In genomic region chr13:63726035-63726434, GRCm38 (mm10) we compare ENCODE assay signal across 12 mouse cellular contexts.
DNase-seq lines count a peak whose midpoint lies in the region; ATAC-seq and TF ChIP-seq lines count a peak whose summit lies in the region.
"Had no signal": no experiment of that assay in that cellular context is flagged by ENCODE, and none has a peak within 500 bp of the region (broad histone marks: within the 10 kb centered on the region; RNA-seq: fewer than 3 reads in every experiment).

No protein-coding gene starts in this region.

- no peak for DNase-seq in forebrain, embryonic 11.5 days (ENCODE audit: low spot score)
- peak; percentile 84 for DNase-seq in lung, embryonic 14.5 days
- no peak for DNase-seq in lung, adult 2 months
- DNase-seq in mesoderm, embryonic 11.5 days (ENCODE audit: low read depth, low spot score): peak; percentile 56
- DNase-seq in natural killer cell, adult 2 months (ENCODE audit: low spot score in 2 of 2): no peak
- DNase-seq in layer of hippocampus, adult 2 months (ENCODE audit: low spot score in 2 of 2): no peak
- DNase-seq: adrenal gland, adult 8-10 months; cerebellum, adult 11-12 months; heart, adult 2 months had no signal

- H3K4me3 ChIP-seq in forebrain, embryonic 11.5 days (ENCODE audit: low read depth, low read length): no peak overlapping the region
- H3K4me3 ChIP-seq in forebrain, embryonic 16.5 days (replicated peaks; ENCODE audit: low read length): no peak overlapping the region
- no peak overlapping the region for H3K4me3 ChIP-seq in lung, embryonic 14.5 days (ENCODE audit: low read depth, low read length)
- no peak overlapping the region for H3K4me3 ChIP-seq in lung, adult 2 months (replicated peaks; ENCODE audit: extremely low read depth, low read depth, low read length)
- H3K4me3 ChIP-seq in embryonic facial prominence, embryonic 15.5 days (replicated peaks): no peak overlapping the region
- no peak overlapping the region for H3K4me3 ChIP-seq in layer of hippocampus, adult 2 months
- H3K4me3 ChIP-seq: heart, adult 2 months; liver, embryonic 15.5 days had no signal

- H3K27ac ChIP-seq in forebrain, embryonic 11.5 days (ENCODE audit: low read depth, low read length): no peak overlapping the region
- no peak overlapping the region for H3K27ac ChIP-seq in forebrain, embryonic 16.5 days (ENCODE audit: low read length)
- peak overlapping the region; percentile 90 for H3K27ac ChIP-seq in lung, embryonic 14.5 days (ENCODE audit: low read depth)
- peak overlapping the region; percentile 34; the same call in 1 of the 2 replicates for H3K27ac ChIP-seq in embryonic facial prominence, embryonic 15.5 days (replicated peaks)
- no peak overlapping the region for H3K27ac ChIP-seq in layer of hippocampus, adult 2 months
- H3K27ac ChIP-seq: heart, adult 2 months; liver, embryonic 15.5 days had no signal

- no peaks in the 10 kb centered on the region for H3K36me3 ChIP-seq in forebrain, embryonic 11.5 days (ENCODE audit: control insufficient read depth, insufficient read depth, low read length)
- no peaks in the 10 kb centered on the region for H3K36me3 ChIP-seq in forebrain, embryonic 16.5 days (ENCODE audit: control insufficient read depth, insufficient read depth)
- H3K36me3 ChIP-seq in lung, embryonic 14.5 days (ENCODE audit: insufficient read depth): no peaks in the 10 kb centered on the region
- no peaks in the 10 kb centered on the region for H3K36me3 ChIP-seq in embryonic facial prominence, embryonic 15.5 days
- H3K36me3 ChIP-seq: liver, embryonic 15.5 days had no signal

- H3K27me3 ChIP-seq in forebrain, embryonic 11.5 days (ENCODE audit: control insufficient read depth, insufficient read depth, low read length): no peaks in the 10 kb centered on the region
- H3K27me3 ChIP-seq in forebrain, embryonic 16.5 days (replicated peaks; ENCODE audit: control insufficient read depth, insufficient read depth, low read length): no peaks in the 10 kb centered on the region
- no peaks in the 10 kb centered on the region for H3K27me3 ChIP-seq in lung, embryonic 14.5 days (ENCODE audit: insufficient read depth, low read length)
- H3K27me3 ChIP-seq in embryonic facial prominence, embryonic 15.5 days: no peaks in the 10 kb centered on the region
- H3K27me3 ChIP-seq: liver, embryonic 15.5 days had no signal

- H3K4me2 ChIP-seq in forebrain, embryonic 11.5 days (ENCODE audit: low read depth, low read length, severe bottlenecking): no peak overlapping the region
- H3K4me2 ChIP-seq in forebrain, embryonic 16.5 days (ENCODE audit: low read length): no peak overlapping the region
- no peak overlapping the region for H3K4me2 ChIP-seq in lung, embryonic 14.5 days
- no peak overlapping the region for H3K4me2 ChIP-seq in embryonic facial prominence, embryonic 15.5 days (replicated peaks)
- H3K4me2 ChIP-seq: liver, embryonic 15.5 days had no signal

- WGBS in forebrain, embryonic 11.5 days: 0% methylated on average over 2 of the region's 2 CpGs
- WGBS in forebrain, embryonic 16.5 days: 12% methylated on average over 2 of the region's 2 CpGs
- 12% methylated on average over 2 of the region's 2 CpGs for WGBS in lung, embryonic 14.5 days
- 57% methylated on average over 2 of the region's 2 CpGs for WGBS in lung, adult 2 months
- 20% methylated on average over 2 of the region's 2 CpGs for WGBS in embryonic facial prominence, embryonic 15.5 days

- no peaks in the 10 kb centered on the region for H3K9me3 ChIP-seq in forebrain, embryonic 11.5 days (ENCODE audit: control insufficient read depth, low read length)
- no peaks in the 10 kb centered on the region for H3K9me3 ChIP-seq in forebrain, embryonic 16.5 days (ENCODE audit: control insufficient read depth, low read length)
- no peaks in the 10 kb centered on the region for H3K9me3 ChIP-seq in lung, embryonic 14.5 days (ENCODE audit: low read depth, low read length)
- no peaks in the 10 kb centered on the region for H3K9me3 ChIP-seq in embryonic facial prominence, embryonic 15.5 days (replicated peaks)
- H3K9me3 ChIP-seq: liver, embryonic 15.5 days had no signal

- no peak for TF ChIP-seq POLR2A in lung, adult 2 months (IDR thresholded peaks at IDR 0.05; ENCODE audit: borderline replicate concordance, extremely low read depth, low read depth, low read length)

- TF ChIP-seq CTCF in lung, embryonic 14.5 days (IDR thresholded peaks at IDR 0.05; ENCODE audit: low read depth): no peak
- TF ChIP-seq CTCF in lung, adult 2 months (IDR thresholded peaks at IDR 0.05; ENCODE audit: insufficient read depth, low read length): no peak
- TF ChIP-seq CTCF in layer of hippocampus, adult 2 months (conservative IDR thresholded peaks at IDR 0.05): no peak

- H3K9ac ChIP-seq in forebrain, embryonic 11.5 days (ENCODE audit: low read length): no peak overlapping the region
- H3K9ac ChIP-seq in forebrain, embryonic 16.5 days (replicated peaks; ENCODE audit: low read depth, low read length): no peak overlapping the region
- no peak overlapping the region for H3K9ac ChIP-seq in lung, embryonic 14.5 days
- no peak overlapping the region for H3K9ac ChIP-seq in embryonic facial prominence, embryonic 15.5 days
- H3K9ac ChIP-seq: liver, embryonic 15.5 days had no signal

- no peaks in the 10 kb centered on the region; the same call in 1 of the 2 replicates for H3K4me1 ChIP-seq in forebrain, embryonic 11.5 days (replicated peaks; ENCODE audit: control insufficient read depth, insufficient read depth, low read length)
- no peaks in the 10 kb centered on the region for H3K4me1 ChIP-seq in forebrain, embryonic 16.5 days (replicated peaks; ENCODE audit: control insufficient read depth, insufficient read depth, low read length)
- peaks cover 39% of the 10 kb centered on the region for H3K4me1 ChIP-seq in lung, embryonic 14.5 days (ENCODE audit: insufficient read depth)
- peaks cover 5% of the 10 kb centered on the region for H3K4me1 ChIP-seq in lung, adult 2 months (ENCODE audit: control insufficient read depth, insufficient read depth, low read length)
- peaks cover 35% of the 10 kb centered on the region for H3K4me1 ChIP-seq in embryonic facial prominence, embryonic 15.5 days

- 0 out of 2 replicates have a peak, but pooled peaks have one; percentile 33 for ATAC-seq in forebrain, embryonic 11.5 days (replicated peaks; ENCODE audit: low FRiP score)
- no peak for ATAC-seq in forebrain, embryonic 16.5 days
- ATAC-seq in lung, embryonic 14.5 days (ENCODE audit: insufficient read depth): peak; percentile 67
- no peak; the same call in 1 of the 2 replicates for ATAC-seq in embryonic facial prominence, embryonic 15.5 days (ENCODE audit: insufficient number of reproducible peaks, low FRiP score, low TSS enrichment, low read depth)

Comparison
In these comparisons a context has a peak if more than half of its experiments do, and no peak if none do; other contexts are left out.
1. ATAC-seq: peak in forebrain, embryonic 11.5 days (single experiment) and lung, embryonic 14.5 days (single experiment); none in forebrain, embryonic 16.5 days (single experiment) and embryonic facial prominence, embryonic 15.5 days (single experiment).
2. DNase-seq: peak in lung, embryonic 14.5 days (single experiment) and mesoderm, embryonic 11.5 days (single experiment); none in forebrain, embryonic 11.5 days (single experiment), lung, adult 2 months (single experiment), natural killer cell, adult 2 months (0 of 2) and layer of hippocampus, adult 2 months (0 of 2).
3. H3K27ac ChIP-seq: peak in lung, embryonic 14.5 days (single experiment) and embryonic facial prominence, embryonic 15.5 days (single experiment); none in forebrain, embryonic 11.5 days (single experiment), forebrain, embryonic 16.5 days (single experiment) and layer of hippocampus, adult 2 months (single experiment).